Mouse (Mus musculus): ENCODE measurements at regions not wholly inside any gene's neighbourhood (a gene's known extent, or its start where the extent isn't known, plus 50 kb on each side); places are given as distances from the start of the nearest gene placed in this dataset.
A peak's percentile ranks its signal among the peaks of the same experiment; 100 is the strongest.

DNA sequence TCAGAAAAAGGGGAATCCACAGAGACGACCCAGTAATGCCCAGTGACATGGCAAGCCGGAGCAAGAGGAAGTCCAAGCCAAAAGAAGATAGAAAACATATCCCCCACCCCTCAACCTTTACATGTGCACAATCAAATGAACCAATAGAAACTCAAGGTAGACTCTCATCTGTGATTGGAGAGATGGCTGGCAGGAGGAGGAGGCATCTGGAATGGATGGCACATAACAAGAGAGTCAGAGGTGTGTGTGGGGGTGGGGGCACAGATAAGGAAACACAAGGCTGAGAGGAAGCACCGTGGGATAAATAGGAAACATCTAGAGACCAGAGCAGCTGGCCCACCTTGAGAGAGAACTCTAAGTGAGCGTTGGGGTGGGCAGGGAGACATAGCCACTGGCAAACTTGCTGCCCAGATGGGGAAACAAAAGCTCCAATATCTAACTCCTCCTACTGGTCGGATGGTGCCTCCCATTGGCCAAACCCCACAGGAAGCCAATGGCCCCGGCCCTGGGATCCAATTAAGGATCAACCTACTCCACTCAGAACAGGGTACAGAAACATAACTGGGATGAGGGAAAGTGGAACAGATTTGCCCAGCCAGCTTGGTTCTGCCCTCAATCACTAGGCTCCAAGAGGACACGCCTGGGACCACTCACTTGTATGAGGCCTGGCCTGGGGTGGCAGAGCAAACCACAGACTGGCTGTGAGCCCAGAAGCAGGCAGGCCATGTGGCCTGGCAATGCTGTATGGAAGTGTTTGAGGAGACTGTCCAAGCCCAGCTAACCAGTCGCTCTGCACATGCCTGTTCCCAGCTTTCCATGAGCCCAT is 357.9 kb downstream of the Bcor start:
- peak; percentile 89 for DNase-seq

- no peak for DNase-seq
Observed at GRCm38 (mm10) chrX:11803239-11803638, 356.9 kb downstream of the Bcor start.

DNA sequence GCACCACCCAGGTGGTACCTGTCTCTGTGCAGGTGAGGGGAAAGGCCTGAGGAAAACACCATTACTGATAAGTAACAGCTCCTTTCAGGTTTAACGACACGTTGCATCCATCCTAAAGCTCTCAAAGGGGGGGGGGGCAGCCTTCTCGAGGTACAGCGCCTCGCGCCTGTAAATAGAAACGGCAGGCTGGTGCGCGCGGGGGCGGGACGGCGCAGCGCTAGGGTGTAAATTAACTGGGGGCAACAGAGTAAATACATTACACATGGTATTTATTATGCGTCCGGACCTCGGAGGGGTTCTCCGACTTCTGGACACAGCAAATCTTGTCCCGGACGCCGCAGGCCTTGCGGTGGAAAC is 353.3 kb downstream of the Bcor start:
- no peak for DNase-seq

- DNase-seq: peak; percentile 91
Observed at GRCm38 (mm10) chrX:11807253-11807882, 352.8 kb downstream of the Bcor start.

DNA sequence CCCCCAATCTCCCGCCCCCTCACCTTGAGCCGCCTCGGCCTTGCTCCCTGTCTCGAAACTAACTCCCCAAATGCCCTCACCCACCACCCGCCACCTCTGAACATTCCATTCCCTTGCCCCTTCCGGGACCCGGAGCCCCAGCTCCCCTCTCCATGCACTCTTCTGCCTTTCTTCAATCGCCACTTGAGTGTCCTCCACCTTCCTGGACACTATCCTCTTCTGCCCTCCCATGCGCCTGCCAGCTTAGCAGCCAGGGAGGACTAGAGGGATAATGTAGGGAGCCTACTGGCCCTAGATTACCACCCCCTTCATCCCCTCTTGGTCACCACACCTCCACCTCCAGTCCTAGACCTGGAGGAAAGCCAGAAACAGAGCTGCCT is 352.3 kb downstream of the Bcor start:
- DNase-seq: peak; percentile 90

- no peak for DNase-seq
Observed at GRCm38 (mm10) chrX:11808911-11809310, 351.2 kb downstream of the Bcor start.

DNA sequence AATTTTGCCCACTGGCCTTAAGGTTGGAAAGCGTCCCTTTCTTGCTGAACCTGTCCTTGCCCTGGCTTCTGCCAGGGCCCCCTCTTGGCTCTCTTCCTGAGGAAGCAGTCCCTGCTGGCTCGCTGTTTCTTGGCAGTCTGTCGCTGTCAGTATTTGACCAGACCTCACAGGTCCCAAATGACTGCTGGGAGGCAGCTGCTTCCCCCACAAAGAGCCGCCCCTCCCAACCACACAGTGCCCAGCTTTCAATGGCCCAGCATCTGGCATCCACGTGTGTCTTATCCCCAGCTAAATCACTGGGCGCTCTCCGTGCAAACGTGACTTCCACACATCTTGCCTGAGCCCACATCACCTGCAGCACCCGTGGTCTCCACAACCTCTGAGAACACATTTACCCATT is 345.3 kb downstream of the Bcor start:
- no peak for DNase-seq

DNA sequence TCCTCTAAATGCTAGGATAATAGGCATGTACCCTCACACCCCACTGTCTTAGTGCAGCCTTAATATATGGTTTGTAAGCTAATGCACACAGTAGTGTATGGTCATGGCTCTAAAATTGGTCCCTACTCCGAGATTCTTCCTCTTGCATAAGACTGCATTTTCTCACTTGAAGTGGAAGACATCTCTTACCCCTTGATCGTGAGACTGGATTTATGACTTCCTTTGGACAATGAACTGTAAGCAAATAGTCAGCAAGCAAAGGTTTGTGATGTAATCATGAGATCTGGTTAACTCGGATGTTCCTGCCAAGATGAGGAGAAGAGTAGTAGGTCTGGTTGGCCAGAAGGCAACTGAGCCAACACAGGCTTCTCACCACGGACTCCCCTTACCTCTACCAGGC is 344.3 kb downstream of the Bcor start:
- no peak for DNase-seq

GRCm38 (mm10) chrX:11818634-11819033 is 341.5 kb downstream of the Bcor start:
- DNase-seq: no peak

- no peak for DNase-seq
Observed at GRCm38 (mm10) chrX:11821165-11821564, 339.0 kb downstream of the Bcor start.

- DNase-seq: no peak
Observed at GRCm38 (mm10) chrX:11821880-11822768, 338.0 kb downstream of the Bcor start.

DNA sequence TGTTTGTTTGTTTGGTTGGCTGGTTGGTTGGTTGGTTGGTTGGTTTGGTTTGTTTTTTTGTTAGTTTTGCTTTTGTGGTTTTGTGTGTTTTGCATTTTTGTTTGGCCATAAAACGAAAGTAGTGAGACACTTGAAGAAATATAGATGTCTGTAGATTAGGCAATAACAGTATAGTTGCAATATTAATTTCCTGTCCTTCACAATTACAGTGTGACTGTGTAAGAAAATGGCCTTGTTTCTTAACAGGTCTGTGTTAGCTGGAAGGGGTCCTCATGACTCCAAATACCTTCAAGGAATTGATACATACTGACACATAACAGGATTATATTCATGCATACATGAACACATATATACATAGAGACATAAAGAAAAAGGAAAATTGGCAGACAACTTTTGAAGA is 334.2 kb downstream of the Bcor start:
- DNase-seq: no peak

- no peak for DNase-seq
Observed at GRCm38 (mm10) chrX:11826737-11827408, 333.3 kb downstream of the Bcor start.

DNA sequence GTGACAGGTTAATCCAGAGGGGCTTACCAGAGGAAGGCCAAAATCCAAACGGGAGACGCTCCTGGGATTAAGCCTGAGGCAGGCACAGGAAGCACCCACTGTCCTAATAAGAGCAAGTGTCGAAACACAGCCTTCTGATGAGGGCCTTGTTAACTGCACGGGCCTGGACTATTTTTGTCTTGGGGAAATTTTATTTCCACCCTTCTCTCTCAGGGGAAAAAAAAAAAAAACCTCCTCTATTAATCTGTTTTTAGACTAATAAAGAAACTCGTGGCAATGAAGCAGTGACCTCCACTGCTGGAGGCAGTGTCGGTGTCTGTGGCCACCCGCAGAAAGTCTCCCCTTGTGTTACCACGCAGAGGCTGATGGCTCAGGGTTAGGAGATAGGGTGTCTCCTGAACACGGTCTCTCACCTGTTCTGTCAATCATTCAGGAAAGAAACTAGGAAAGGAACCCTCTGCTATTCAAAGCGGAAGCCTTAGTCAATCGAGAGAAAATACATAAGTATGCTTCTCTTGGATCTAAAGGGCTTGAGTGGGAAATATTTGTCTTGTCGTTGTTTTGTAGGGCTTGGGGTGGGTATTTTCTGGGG is 330.6 kb downstream of the Bcor start:
- no peak for DNase-seq

- peak; percentile 89 for DNase-seq
Observed at GRCm38 (mm10) chrX:11837566-11837965, 322.6 kb downstream of the Bcor start.

- DNase-seq: peak; percentile 96
Observed at GRCm38 (mm10) chrX:11839665-11840245, 320.4 kb downstream of the Bcor start.

DNA sequence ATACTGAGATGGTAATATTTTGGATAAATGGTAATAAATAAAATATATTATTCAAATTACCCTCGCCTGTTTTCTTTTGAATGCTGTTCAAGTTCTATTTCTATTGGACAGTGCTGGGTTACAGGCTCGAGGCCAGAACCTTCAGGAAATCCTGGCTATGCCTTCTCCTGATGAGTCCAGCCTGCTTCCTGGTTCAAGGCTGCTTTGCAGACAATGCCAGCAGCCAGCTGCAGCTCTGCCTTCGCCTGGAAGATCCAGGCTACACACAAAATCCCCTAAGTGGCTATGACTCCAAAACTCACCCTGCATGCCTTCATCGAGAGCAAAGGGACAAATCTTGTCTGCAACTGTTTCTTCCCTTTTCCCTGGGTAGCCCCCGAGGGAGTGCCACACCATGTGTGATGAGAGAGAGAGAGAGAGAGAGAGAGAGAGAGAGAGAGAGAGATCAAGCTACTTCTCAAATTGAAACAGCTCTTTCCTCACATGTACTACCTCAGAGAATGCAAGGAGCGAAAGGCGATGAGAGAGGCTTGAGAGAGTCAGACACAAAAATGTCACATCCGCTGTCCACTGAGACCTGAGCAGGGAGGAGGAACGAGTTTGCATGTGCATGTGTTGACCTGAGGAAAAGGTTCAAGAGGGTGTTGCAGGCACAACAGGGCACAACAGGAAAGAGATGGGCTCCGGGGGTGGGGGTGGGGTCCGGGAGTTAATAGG is 319.7 kb downstream of the Bcor start:
- peak; percentile 94 for DNase-seq

- no peak for DNase-seq
Observed at GRCm38 (mm10) chrX:11845566-11845965, 314.6 kb downstream of the Bcor start.

GRCm38 (mm10) chrX:11855910-11856309 is 304.2 kb downstream of the Bcor start:
- no peak for DNase-seq

DNA sequence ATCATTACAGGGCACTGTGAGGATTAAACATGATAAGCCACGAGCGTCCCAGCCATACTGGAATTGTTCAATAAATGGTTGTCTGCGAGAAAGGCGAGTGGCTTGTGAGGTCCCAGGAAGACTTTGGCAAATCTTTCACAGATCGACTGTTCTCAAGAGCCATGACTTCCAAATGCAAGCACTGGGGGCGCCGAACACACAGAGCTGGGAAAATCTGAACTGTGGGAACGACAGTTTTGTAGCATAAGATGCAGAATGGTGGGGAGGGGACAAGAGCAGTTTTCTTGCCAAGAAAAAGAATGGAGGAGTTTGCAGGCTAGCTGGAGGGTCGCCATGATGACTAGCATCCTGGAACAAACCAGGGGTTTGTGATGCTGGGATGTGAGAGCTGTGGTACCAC is 300.8 kb downstream of the Bcor start:
- no peak for DNase-seq

GRCm38 (mm10) chrX:11861119-11861708 is 298.9 kb downstream of the Bcor start:
- no peak for DNase-seq
